Mouse (Mus musculus) G1E (cell line): ENCODE measurements around the gene Gab2. TPM values are rescaled to one million over a fixed set of nuclear protein-coding genes. Genes with fewer than 3 reads are reported as not detected.

Source experiments
- ATAC-seq: 2 replicates; pipeline ENCODE4 v1.8.0; 2016; ENCODE audit warnings: mild to moderate bottlenecking; ENCODE audit not compliant: insufficient number of reproducible peaks, poor library complexity, low FRiP score, severe bottlenecking; ENCODE audit errors: extremely low read depth
- DNase-seq: peaks from one replicate; pipeline ENCODE4 v3.0.0; 2012; ENCODE audit warnings: low spot score
- H3K27me3 ChIP-seq: 2 replicates; pipeline ENCODE4 v1.6.1; 2012; ENCODE audit warnings: mild to moderate bottlenecking, low read length, inconsistent platforms; ENCODE audit not compliant: insufficient read depth
- H3K36me3 ChIP-seq: replicated peaks from 2 replicates; pipeline ENCODE3; 2012; ENCODE audit warnings: mild to moderate bottlenecking, inconsistent platforms
- H3K4me1 ChIP-seq: 2 replicates; pipeline ENCODE4 v1.6.1; 2012; ENCODE audit warnings: low read depth, low read length, inconsistent platforms, mixed read lengths; ENCODE audit not compliant: insufficient read depth
- H3K4me3 ChIP-seq: 2 replicates; pipeline ENCODE4 v1.5.1; 2012; ENCODE audit warnings: low read depth, mild to moderate bottlenecking, inconsistent platforms, low read length, moderate library complexity, mixed read lengths
- H3K9me3 ChIP-seq: replicated peaks from 2 replicates; pipeline ENCODE4 v1.6.1; 2012; ENCODE audit warnings: inconsistent platforms
- CTCF ChIP-seq: IDR thresholded peaks from 2 replicates; pipeline ENCODE4 v1.5.1; 2012; ENCODE audit warnings: low read depth, low read length, inconsistent platforms, mixed read lengths
- GATA1 ChIP-seq: IDR thresholded peaks from 2 replicates; pipeline ENCODE4 v1.6.1; 2012; ENCODE audit warnings: borderline replicate concordance, low read length, inconsistent platforms, mixed read lengths
- GATA2 ChIP-seq: IDR thresholded peaks from 2 replicates; pipeline ENCODE4 v1.6.1; 2012; ENCODE audit warnings: low read depth, low read length, inconsistent platforms, borderline replicate concordance
- POLR2AphosphoS5 ChIP-seq: IDR thresholded peaks from 2 replicates; pipeline ENCODE4 v1.6.1; 2012; ENCODE audit warnings: low read depth, low read length, inconsistent platforms; ENCODE audit not compliant: insufficient replicate concordance
- TAL1 ChIP-seq: conservative IDR thresholded peaks from 2 replicates; pipeline ENCODE4 v1.6.1; 2012; ENCODE audit warnings: low read depth, low read length, inconsistent platforms, mixed read lengths
- polyA plus RNA-seq: library from polyadenylated mRNA; stranded (reverse); fragments of >175 nt; gene quantifications from 2 replicates; pipeline ENCODE4 v1.2.3, GENCODE M21; 2012
- total RNA-seq, 2 experiments: library from RNA; stranded (forward) in 1 of 2; stranded (reverse) in 1 of 2; fragments of 200-1000 nt in 1 of 2; fragments of >200 nt in 1 of 2; fragmentation: Nextera tagmentation in 1 of 2; gene quantifications; 2 replicates each; pipeline ENCODE4 v1.2.3; 2014 to 2017

Gene Gab2
- total and polyA plus RNA-seq, 3 experiments, result 13.2 to 80.3 (median 22.7) TPM

- Histone ChIP-seq H3K9me3 (no peaks in the 10 kb centered on the region), H3K36me3 (peaks cover 18% of the 10 kb centered on the region), H3K4me3 (peak overlapping the region; percentile 92), H3K4me1 (peaks cover 55% of the 10 kb centered on the region), H3K27me3 (no peaks in the 10 kb centered on the region)
- ATAC-seq, result no peak
- TF ChIP-seq POLR2AphosphoS5 (no peak), TAL1 (no peak), CTCF (no peak), GATA1 (no peak)
- DNase-seq, result no peak
These were observed 655 bp upstream of the Gab2 start for GRCm38 (mm10) chr7:97080621-97081241.

- no peak for ATAC-seq
These were observed 503 bp downstream of the Gab2 start for GRCm38 (mm10) chr7:97081959-97082218.

GRCm38 (mm10) chr7:97082219-97083101 is 1.1 kb downstream of the Gab2 start:
- H3K27me3 ChIP-seq, result no peaks in the 10 kb centered on the region
- TF ChIP-seq GATA1 (no peak), GATA2 (no peak), CTCF (no peak), TAL1 (no peak), POLR2AphosphoS5 (no peak)

More at GRCm38 (mm10) chr7:97081959-97082218, 503 bp downstream of the Gab2 start:
- H3K27me3 ChIP-seq, result no peaks in the 10 kb centered on the region
- DNase-seq, result no peak
- no peaks in the 10 kb centered on the region for H3K9me3 ChIP-seq
- H3K4me3 ChIP-seq, result peak overlapping the region; percentile 92
- TF ChIP-seq GATA2 (no peak), TAL1 (no peak), POLR2AphosphoS5 (no peak), GATA1 (no peak), CTCF (no peak)
- peaks cover 16% of the 10 kb centered on the region for H3K36me3 ChIP-seq
- peaks cover 60% of the 10 kb centered on the region for H3K4me1 ChIP-seq

GRCm38 (mm10) chr7:97083579-97083978 is 2.2 kb downstream of the Gab2 start:
- no peak for ATAC-seq
- no peak for DNase-seq
- Histone ChIP-seq H3K36me3 (peaks cover 16% of the 10 kb centered on the region), H3K4me1 (peaks cover 60% of the 10 kb centered on the region), H3K4me3 (peak overlapping the region; percentile 92; the same call in 1 of the 2 replicates), H3K9me3 (no peaks in the 10 kb centered on the region), H3K27me3 (no peaks in the 10 kb centered on the region)
- TF ChIP-seq CTCF (no peak), POLR2AphosphoS5 (no peak)

More at GRCm38 (mm10) chr7:97082219-97083101, 1.1 kb downstream of the Gab2 start:
- peaks cover 61% of the 10 kb centered on the region for H3K4me1 ChIP-seq
- H3K36me3 ChIP-seq, result peaks cover 16% of the 10 kb centered on the region
- H3K4me3 ChIP-seq, result peak overlapping the region; percentile 92
- ATAC-seq, result peak; percentile 51; the same call in 1 of the 2 replicates
- DNase-seq, result peak; percentile 23
- H3K9me3 ChIP-seq, result no peaks in the 10 kb centered on the region

GRCm38 (mm10) chr7:97084181-97084580 is 2.8 kb downstream of the Gab2 start:
- ATAC-seq, result no peak
- Histone ChIP-seq H3K27me3 (no peaks in the 10 kb centered on the region), H3K4me1 (peaks cover 56% of the 10 kb centered on the region), H3K36me3 (peaks cover 16% of the 10 kb centered on the region), H3K4me3 (no peak overlapping the region; the same call in 1 of the 2 replicates), H3K9me3 (no peaks in the 10 kb centered on the region)
- no peak for DNase-seq
- TF ChIP-seq TAL1 (no peak), GATA1 (no peak), GATA2 (no peak), CTCF (no peak), POLR2AphosphoS5 (no peak)

- H3K4me3 ChIP-seq, result no peak overlapping the region
- no peaks in the 10 kb centered on the region for H3K27me3 ChIP-seq
- ATAC-seq (no peak), DNase-seq (no peak)
- peaks cover 23% of the 10 kb centered on the region for H3K36me3 ChIP-seq
- peaks cover 52% of the 10 kb centered on the region for H3K4me1 ChIP-seq
- H3K9me3 ChIP-seq, result no peaks in the 10 kb centered on the region
- no peak for TF ChIP-seq CTCF
- no peak for TF ChIP-seq GATA2
- no peak for TF ChIP-seq POLR2AphosphoS5
- no peak for TF ChIP-seq TAL1
- no peak for TF ChIP-seq GATA1
These were observed 3.9 kb downstream of the Gab2 start for GRCm38 (mm10) chr7:97085291-97085690.
